Mouse (Mus musculus): ENCODE results near the gene Zfp653.
"Not testable (repeated sequence)": the region's sequence is repeated elsewhere in the genome, so short reads cannot be mapped to it uniquely, and the experiment has no call there.

The Zfp653 gene

DNA sequence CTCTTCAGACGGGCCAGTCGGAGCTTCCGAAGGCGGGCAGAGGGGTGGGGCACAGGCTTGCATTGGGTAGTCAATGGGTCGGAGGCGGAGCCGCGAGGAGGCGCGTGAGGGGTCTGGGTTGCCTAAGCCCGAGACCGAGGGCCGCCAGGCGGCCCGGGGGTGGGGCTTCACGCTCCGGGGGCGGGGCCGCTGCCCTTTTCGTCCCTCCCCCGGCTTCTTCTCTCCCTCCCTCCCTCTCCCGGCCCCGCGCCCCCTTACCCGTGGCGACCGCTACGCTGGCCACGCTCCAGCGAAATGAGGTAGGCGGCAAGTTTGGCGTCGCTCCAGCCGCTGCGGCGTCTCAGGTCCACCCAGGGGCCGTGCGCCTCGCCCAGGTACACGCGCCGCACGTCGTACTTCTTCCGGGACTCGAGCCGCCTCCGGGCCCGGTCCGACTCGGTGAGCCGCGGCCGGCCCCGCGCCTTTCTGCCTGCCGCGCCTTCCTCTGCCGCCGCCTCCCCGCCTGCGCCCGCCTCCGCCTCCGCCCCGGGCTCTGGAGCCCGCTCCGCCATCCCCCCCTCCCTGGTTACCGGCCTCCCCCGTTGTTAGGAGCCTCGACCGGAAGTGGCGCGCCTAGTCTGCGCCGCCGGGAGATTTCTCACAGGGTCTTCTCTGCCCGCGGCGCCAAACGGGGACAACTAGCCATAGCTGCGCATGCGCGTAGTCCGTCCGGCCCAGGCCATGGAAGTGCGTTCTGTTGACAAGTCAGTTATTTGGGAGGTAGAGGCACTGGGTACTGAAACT is at the start of gene Zfp653, which contains the start of gene Gm49318:
Gene Zfp653, minus strand, starts transcription at position 586 of the 783 bp plus-strand sequence.
Gene Gm49318, minus strand, starts transcription at position 469 of the 783 bp plus-strand sequence.
- peak; percentile 95 for DNase-seq (ENCODE audit: low spot score)

DNA sequence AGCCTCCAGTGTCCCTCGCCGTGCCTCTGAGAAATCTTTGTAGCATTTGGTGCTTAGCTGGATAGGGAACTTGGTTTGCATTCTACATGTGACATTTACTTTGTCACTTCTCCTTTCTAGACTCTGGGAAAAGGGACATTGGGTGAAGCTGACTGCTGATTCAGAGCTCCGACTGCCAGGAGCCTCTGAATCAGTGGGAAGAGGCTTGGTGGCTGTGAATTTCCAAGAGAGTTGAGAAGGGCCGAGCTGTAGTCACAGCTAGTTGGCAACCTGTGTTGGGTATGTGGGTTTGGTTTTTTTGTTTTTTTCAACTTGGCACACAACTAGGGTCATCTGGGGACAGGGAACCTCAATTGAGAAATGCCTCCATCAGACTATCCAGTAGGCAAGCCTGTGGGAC is 48.4 kb upstream of the Zfp653 start:
- no peak for DNase-seq (ENCODE audit: low spot score)

DNA sequence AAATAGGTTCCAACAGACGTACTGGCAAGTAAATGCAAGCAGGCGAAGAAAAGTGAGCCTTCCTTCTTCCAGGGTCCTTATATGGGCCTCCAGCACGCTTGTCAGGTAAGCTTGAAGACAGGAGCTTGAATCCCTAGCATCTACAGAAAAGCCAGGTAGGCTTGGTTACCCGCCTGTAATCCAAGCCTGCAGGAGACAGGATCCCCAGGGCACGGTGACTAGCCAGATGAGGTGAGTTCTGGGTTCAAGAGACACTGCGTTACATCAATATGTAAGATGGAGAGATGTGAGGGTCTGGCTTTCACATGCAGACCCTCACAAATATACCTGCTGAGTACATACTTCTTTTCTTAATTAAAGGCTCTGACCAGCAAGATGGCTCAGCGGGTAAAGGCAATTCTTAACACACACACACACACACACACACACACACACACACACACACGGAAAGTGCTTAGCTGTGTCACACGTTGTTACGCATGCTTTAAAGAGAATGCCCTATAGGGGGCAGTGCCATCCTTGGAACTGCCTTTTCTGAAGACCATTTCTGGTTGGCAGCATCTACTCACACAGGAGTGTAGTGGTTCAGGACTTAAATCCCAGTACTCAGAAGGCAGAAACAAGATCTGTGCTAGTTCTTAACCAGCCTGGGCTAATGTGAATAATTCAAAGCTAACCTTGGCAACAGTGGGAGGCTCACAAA is 46.7 kb upstream of the Zfp653 start:
- DNase-seq (ENCODE audit: low spot score) = no peak

GRCm38 (mm10) chr9:22116740-22117426 is 45.7 kb upstream of the Zfp653 start, which contains the start of gene Elof1:
Elof1 (minus strand) TSS chr9:22117172.
- DNase-seq (ENCODE audit: low spot score) = peak; percentile 91

DNA sequence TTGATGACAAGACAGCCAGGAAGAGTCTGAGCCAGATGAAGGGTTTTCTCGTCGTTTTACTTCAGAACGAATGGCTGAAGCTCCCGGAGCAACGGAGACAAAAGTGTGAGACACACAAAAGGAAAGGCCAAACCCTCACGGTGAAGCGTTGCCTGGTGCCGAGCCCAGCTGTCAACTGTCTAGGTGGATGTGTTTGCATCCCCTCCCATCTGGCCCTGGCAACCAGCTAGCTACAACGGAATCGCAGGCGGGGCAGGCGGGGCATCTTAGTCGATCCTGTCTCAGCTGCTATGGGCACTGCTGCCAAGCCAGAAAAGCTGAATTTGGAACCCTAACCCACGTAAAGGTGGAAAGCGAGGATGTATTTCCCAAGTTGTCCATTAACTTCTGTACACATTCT is 44.9 kb upstream of the Zfp653 start:
- DNase-seq (ENCODE audit: low spot score) = no peak

- DNase-seq (ENCODE audit: low spot score) = no peak
Observed at GRCm38 (mm10) chr9:22115635-22116034, 44.5 kb upstream of the Zfp653 start.

DNA sequence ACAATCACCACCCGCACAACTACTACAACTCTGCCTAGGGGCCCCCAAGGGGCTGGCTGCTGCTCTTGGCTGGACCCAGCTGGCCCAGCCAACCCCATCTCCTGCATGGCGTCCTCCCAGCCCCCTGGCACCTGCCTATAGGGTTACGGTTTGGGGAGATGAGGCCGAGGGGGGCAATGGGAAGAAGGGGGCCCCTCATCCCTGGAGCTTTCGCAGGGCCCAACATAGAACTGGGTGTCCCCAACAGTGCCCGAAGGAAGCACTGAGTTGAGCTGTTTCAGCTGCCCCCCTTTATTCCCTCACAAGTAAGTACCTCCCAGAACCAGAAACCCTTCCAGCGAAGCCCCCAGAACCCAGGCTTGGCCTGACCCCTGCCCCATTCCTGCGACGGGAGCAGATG is 37.0 kb upstream of the Zfp653 start:
- no peak for DNase-seq (ENCODE audit: low spot score)

DNA sequence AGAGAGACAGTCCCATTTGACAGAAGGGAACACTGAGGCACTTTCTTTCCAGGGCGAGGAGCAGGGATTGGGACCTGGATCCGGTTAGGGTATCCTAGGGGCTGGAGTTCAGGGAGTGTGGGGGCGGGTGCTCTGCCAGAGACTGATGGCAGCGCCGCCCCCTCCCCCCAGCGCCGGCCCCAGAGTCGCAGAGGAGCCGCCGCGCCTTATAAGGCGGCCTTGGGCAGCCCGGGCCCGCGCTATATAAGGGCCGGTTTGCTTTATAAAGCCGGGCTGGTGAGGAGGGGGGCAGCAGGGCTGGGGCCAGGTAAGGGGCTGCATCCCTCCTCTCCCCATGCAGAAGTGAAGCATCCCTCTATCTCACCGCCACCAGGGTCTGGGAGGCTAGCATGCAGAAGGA is 28.7 kb upstream of the Zfp653 start:
- no peak for DNase-seq (ENCODE audit: low spot score)

DNA sequence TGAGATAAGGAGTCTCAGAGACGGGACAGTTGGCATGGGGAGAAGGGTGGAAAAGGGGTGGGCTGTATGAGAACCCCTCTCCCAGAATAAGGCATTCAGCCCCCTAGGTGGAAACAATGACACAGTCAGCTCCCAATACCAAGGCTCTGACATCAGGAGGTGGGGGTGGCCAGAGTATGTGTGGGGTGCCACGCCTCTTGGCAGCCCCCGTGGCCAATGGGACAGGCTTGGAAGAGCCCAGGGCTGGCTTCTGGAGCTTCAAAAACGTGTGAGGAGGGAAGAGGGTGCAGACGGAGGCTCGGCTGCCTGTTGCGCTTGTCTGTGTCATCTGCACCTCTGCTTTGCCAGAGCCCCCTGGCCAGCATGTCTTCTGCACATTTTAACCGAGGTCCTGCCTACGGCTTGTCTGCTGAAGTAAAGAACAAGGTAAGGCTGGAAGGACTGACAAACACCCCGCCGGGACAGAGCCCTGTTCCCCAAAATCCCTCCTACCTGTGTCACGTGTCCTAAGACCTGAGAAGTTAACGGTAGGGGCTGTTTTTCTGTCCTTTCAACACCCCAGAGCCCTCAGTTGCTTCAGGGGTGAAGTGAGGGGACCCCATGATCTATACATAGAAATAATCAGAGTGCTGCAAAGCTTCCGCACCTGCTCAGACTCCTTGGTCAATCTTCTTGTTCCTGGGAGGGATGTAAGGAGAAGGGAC is 28.0 kb upstream of the Zfp653 start, which contains the start of gene Cnn1:
Gene Cnn1, plus strand, starts transcription at position 224 of the 704 bp plus-strand sequence.
- DNase-seq (ENCODE audit: low spot score) = peak; percentile 15

GRCm38 (mm10) chr9:22095854-22096307 is 24.7 kb upstream of the Zfp653 start:
- DNase-seq (ENCODE audit: low spot score) = peak; percentile 71

DNA sequence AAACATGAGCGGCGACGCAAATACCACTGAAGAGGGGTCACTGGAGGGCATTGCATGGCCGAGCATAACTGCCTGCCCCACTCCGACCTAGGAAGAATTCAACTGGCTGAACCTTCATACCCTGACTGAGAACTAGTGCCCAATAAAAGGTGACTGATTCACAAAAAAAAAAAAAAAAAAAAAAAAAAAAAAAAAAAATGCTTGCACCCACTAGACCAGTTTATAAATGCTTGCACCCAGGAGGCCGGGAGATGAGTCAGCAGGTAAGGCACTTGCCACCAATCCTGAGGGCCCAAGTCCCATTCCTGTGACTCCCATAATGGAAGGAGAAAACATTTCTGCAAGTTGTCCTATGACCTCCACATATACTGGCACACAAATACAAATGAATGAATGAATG is 21.6 kb upstream of the Zfp653 start:
- DNase-seq (ENCODE audit: low spot score) = no peak

- DNase-seq (ENCODE audit: low spot score) = no peak
Observed at GRCm38 (mm10) chr9:22089986-22090385, 18.8 kb upstream of the Zfp653 start.

- DNase-seq (ENCODE audit: low spot score) = no peak
Observed at GRCm38 (mm10) chr9:22089281-22089680, 18.1 kb upstream of the Zfp653 start.

DNA sequence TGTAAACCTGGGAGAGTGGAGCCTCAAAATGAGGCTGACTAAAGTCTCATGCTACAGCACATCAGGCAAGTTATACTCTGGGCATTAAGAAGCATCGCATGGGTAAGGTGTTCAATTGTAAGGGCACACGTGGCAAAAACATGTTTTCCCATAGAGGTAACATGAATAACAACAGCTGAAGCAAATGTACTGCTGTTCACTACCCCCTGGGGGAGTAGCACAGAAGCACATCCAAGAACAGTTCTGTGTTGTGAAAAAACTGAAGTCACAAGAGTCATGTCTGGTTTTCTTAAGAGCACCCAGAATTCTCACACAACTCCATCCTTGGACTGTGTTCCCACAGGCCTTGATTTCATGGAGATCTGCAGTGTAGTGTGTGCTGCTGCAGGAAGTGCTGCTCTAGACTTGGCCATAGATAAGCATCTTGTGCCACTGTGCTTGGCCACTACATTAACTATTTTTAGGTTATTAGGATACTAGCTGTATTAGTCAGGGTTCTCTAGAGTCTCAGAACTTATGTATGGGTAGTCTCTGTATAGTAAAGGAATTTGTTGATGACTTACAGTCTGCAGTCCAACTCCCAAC is 15.9 kb upstream of the Zfp653 start:
- no peak for DNase-seq (ENCODE audit: low spot score)

DNA sequence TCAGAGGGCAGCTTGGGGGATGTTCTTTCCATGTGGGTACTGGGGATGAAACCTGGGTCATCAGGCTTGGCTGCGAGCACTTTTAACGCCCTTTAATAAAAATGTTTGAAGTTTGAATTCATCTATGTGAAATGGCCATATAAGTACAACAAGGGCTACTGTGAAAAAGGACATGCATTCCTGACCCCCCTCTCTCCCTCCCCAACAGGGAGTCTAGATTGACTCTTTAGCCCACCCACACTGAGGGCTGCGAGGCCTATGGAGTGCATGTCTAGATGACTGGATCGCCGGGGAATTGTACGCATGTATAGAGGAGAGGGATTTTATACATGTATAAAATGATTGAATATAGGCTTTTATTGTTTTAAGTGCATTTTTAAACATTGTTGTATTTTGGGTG is 14.8 kb upstream of the Zfp653 start:
- DNase-seq (ENCODE audit: low spot score) = no peak

- peak; percentile 93 for DNase-seq (ENCODE audit: low spot score)
Observed at GRCm38 (mm10) chr9:22085022-22085834, 14.1 kb upstream of the Zfp653 start, which contains the start of gene Ecsit. Ecsit (minus strand) TSS chr9:22085438.

- DNase-seq (ENCODE audit: low spot score) = no peak
Observed at GRCm38 (mm10) chr9:22084667-22085021, 13.5 kb upstream of the Zfp653 start.

DNA sequence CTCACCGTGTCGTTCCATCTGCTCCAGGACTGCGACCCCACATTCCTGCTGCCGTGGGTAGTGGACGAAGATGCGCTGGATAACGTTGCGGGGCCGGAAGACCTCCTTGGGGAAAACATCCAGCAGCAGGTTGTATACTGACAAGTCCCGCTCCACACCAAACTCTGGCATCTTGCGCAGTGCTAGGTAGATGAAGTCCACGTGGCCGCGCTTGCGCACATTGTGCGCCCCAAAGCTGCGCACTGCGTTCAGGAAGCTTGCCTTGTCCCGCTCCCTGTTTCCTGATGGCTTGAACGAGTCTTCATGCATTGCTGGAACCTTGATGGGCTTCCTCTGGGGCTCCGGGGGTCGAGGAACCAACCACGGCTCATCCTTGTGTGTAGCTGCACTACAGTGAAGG is 5.0 kb upstream of the Zfp653 start:
- DNase-seq (ENCODE audit: low spot score) = no peak

DNA sequence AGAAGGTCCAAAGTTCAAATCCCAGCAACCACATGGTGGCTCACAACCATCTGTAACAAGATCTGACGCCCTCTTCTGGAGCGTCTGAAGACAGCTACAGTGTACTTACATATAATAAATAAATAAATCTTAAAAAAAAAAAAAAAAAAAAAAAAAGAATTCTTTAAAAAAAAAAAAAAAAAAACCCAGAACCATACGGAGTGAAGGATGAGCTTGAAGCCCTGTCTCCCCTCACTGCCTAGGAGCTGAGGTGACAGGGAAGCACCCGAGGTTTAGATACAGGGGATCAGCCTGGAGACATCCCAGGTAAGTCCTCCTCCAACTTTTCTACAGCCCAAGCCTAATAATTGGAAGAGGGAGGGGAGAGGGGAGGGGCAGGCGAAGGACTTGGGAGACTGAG is 4.6 kb upstream of the Zfp653 start:
- not testable (repeated sequence) for DNase-seq (ENCODE audit: low spot score)

DNA sequence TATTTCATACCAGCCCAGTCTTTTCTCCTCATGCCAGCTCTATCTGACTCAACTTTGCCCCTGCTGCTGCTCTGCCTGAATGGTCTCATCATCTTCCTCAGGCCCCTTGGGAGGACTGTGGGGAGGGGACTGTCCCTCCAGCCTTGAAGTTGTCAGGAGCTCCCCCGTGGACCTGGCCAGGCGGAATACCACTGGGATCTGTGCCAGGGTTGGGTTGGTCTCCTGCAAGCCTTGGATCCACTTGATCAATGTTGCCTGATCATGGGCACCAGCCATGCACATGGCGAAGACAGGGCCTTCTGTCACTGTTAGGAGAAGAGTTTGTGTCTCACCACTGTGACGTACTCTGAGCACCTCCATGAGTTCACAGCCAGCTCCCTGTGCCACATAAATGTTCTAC is 1.1 kb upstream of the Zfp653 start:
- no peak for DNase-seq (ENCODE audit: low spot score)
